Mouse (Mus musculus) liver, embryonic 12.5 days (tissue): ENCODE results near the gene Ttyh2. TPM values are rescaled to one million over a fixed set of nuclear protein-coding genes. Genes with fewer than 3 reads are reported as not detected.
"Not testable (repeated sequence)": the region's sequence is repeated elsewhere in the genome, so short reads cannot be mapped to it uniquely, and the experiment has no call there.

Experiments
- ATAC-seq: fragments of 200-750 bp; cut with Nextera tagmentation; 2 replicates; pipeline ENCODE4 v1.8.0; 2017; ENCODE audit warnings: moderate number of reproducible peaks, mild to moderate bottlenecking, moderate library complexity
- H3K27ac ChIP-seq: fragments of 300-500 bp; sonication (generic); 2 replicates; pipeline ENCODE4 v1.5.1; 2016; ENCODE audit warnings: mild to moderate bottlenecking
- H3K27me3 ChIP-seq: fragments of 300-500 bp; sonication (generic); replicated peaks from 2 replicates; pipeline ENCODE4 v1.6.1; 2016; ENCODE audit warnings: mild to moderate bottlenecking, moderate library complexity
- H3K36me3 ChIP-seq: fragments of 300-500 bp; sonication (generic); 2 replicates; pipeline ENCODE4 v1.6.1; 2016; ENCODE audit warnings: mild to moderate bottlenecking, moderate library complexity
- H3K4me1 ChIP-seq: fragments of 300-500 bp; sonication (generic); 2 replicates; pipeline ENCODE4 v1.6.1; 2016
- H3K4me2 ChIP-seq: fragments of 300-500 bp; sonication (generic); 2 replicates; pipeline ENCODE4 v1.6.1; 2016; ENCODE audit warnings: mild to moderate bottlenecking, moderate library complexity
- H3K4me3 ChIP-seq: fragments of 300-500 bp; sonication (generic); 2 replicates; pipeline ENCODE4 v1.5.1; 2016; ENCODE audit warnings: mild to moderate bottlenecking, moderate library complexity
- H3K9ac ChIP-seq: fragments of 300-500 bp; sonication (generic); 2 replicates; pipeline ENCODE4 v1.6.1; 2016; ENCODE audit warnings: mild to moderate bottlenecking, moderate library complexity
- H3K9me3 ChIP-seq: fragments of 300-500 bp; sonication (generic); replicated peaks from 2 replicates; pipeline ENCODE4 v1.6.1; 2016; ENCODE audit warnings: mild to moderate bottlenecking, moderate library complexity
- WGBS: fragments of 180-500 bp; shearing (Covaris S2); methylation state at CpG from one replicate; pipeline ENCODE4 v1.1.7; 2016; ENCODE audit not compliant: insufficient replicate concordance; 5-methylcytosine and 5-hydroxymethylcytosine counted together
- polyA plus RNA-seq: library from polyadenylated mRNA; unstranded; fragments of >200 nt; fragmentation: Nextera tagmentation; extraction: Ambion mirVana; gene quantifications from 2 replicates; pipeline ENCODE4 v1.2.1, GENCODE M21; 2016

Ttyh2 gene
- polyA plus RNA-seq, 1 experiment from 2014 or later = 6.1 TPM

DNA sequence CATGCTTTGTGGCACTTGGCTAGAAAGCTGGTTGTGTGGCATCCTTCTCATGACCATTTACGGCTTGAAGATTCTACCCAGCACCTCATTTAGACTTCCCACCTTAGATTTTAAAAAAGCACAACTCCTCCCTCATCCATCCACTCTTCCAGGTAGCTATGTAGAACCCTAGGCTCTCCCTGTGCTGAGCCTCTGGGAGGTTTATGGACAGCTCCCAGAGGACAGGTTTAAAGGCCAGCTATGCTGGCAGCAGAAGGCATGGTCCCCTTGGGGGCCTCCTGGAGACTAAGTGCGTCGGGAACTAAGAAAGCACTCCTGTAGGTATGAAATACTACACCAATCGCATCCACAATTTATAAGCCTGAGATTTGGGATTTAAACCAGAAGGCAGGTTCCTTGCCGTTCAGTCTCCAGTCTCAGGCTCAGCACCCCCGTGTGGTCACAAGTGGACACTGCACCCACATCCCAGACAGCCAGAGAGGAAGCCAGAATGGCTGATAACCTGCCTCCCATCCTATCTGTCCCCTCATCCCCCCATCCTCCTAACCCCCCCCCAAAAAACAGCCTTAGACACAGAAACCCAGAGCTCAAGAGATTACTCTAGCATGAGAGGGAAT lies 12.4 kb upstream of the Ttyh2 start:
- H3K9me3 ChIP-seq = no peaks in the 10 kb centered on the region
- H3K36me3 ChIP-seq = no peaks in the 10 kb centered on the region
- no peak overlapping the region for H3K4me2 ChIP-seq
- H3K9ac ChIP-seq = no peak overlapping the region
- no peak for ATAC-seq
- H3K4me3 ChIP-seq = no peak overlapping the region
- WGBS = 28% methylated on average over 6 of the region's 6 CpGs
- peaks cover 16% of the 10 kb centered on the region for H3K4me1 ChIP-seq
- H3K27ac ChIP-seq = no peak overlapping the region
- H3K27me3 ChIP-seq = peaks cover 13% of the 10 kb centered on the region; the same call in 1 of the 2 replicates

GRCm38 (mm10) chr11:114664164-114664563 lies 11.1 kb upstream of the Ttyh2 start:
- Histone ChIP-seq H3K9ac (no peak overlapping the region), H3K36me3 (no peaks in the 10 kb centered on the region), H3K27me3 (peaks cover 13% of the 10 kb centered on the region; the same call in 1 of the 2 replicates), H3K4me1 (peaks cover 19% of the 10 kb centered on the region), H3K9me3 (no peaks in the 10 kb centered on the region), H3K4me3 (no peak overlapping the region), H3K27ac (no peak overlapping the region), H3K4me2 (no peak overlapping the region)
- 64% methylated on average over 7 of the region's 7 CpGs for WGBS
- no peak for ATAC-seq

DNA sequence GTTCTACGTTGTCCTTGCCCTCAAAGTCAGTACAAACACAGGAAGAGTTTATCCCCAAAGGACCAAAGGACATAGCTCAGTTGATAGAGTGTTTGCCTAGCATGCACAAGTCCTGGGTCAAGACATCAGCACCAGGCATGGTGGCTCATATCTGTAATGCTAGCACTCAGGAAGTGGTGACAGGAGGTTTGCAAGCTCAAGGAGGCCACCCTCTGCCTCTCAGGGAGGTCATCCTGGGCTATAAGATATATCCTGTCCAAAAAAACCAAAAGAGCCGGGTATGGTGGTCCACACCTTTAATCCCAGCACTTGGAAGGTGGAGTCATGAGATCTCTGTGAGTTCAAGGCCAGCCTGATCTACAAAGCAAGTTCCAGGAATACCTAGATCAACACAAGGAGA lies 9.8 kb upstream of the Ttyh2 start:
- no peak overlapping the region for H3K27ac ChIP-seq
- no peak overlapping the region for H3K9ac ChIP-seq
- 19% methylated on average over 2 of the region's 2 CpGs for WGBS
- peaks cover 10% of the 10 kb centered on the region for H3K36me3 ChIP-seq
- H3K4me1 ChIP-seq = peaks cover 31% of the 10 kb centered on the region
- H3K4me3 ChIP-seq = no peak overlapping the region
- H3K9me3 ChIP-seq = no peaks in the 10 kb centered on the region
- no peak overlapping the region for H3K4me2 ChIP-seq
- peaks cover 13% of the 10 kb centered on the region; the same call in 1 of the 2 replicates for H3K27me3 ChIP-seq
- ATAC-seq = no peak

GRCm38 (mm10) chr11:114666786-114667185 lies 8.4 kb upstream of the Ttyh2 start:
- H3K4me3 ChIP-seq = no peak overlapping the region
- H3K4me2 ChIP-seq = no peak overlapping the region
- no peak overlapping the region; the same call in 1 of the 2 replicates for H3K9ac ChIP-seq
- no peaks in the 10 kb centered on the region for H3K9me3 ChIP-seq
- no peak overlapping the region for H3K27ac ChIP-seq
- peaks cover 23% of the 10 kb centered on the region for H3K36me3 ChIP-seq
- H3K4me1 ChIP-seq = peaks cover 45% of the 10 kb centered on the region
- H3K27me3 ChIP-seq = peaks cover 13% of the 10 kb centered on the region; the same call in 1 of the 2 replicates
- WGBS = 24% methylated on average over 13 of the region's 13 CpGs
- ATAC-seq = no peak

DNA sequence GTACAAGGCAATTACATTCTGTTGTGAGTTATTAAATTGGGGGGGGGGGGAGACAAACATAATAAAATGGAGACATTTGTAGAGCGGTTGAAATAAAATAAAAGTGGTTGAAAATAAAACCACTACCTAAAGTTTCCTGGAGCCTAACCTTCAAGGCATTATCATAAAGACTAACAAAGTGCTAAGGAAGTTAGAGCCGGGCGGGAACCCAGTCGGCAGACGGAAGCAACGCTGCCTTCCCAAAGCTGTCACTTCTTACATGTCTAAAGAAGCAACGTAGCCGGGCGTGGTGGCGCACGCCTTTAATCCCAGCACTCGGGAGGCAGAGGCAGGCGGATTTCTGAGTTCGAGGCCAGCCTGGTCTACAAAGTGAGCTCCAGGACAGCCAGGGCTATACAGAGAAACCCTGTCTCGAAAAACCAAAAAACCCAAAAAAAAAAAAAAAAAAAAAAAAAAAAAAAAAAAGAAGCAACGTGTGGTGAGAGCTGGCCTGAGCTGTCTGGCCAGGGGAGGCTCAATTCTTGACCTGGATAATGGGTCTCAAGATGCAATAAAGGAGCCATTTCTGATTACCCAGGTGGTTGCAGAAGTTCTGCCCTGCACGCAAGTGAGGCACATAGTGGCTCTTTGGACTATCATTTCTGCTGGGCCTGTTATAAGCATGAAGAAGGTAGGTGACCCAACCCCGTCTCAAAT lies 7.8 kb upstream of the Ttyh2 start:
- Histone ChIP-seq H3K4me1 (peaks cover 47% of the 10 kb centered on the region), H3K36me3 (peaks cover 29% of the 10 kb centered on the region), H3K4me2 (peak overlapping the region; percentile 45), H3K9me3 (no peaks in the 10 kb centered on the region), H3K9ac (no peak overlapping the region), H3K27ac (no peak overlapping the region), H3K4me3 (no peak overlapping the region), H3K27me3 (peaks cover 13% of the 10 kb centered on the region; the same call in 1 of the 2 replicates)
- 23% methylated on average over 17 of the region's 18 CpGs for WGBS
- no peak for ATAC-seq

DNA sequence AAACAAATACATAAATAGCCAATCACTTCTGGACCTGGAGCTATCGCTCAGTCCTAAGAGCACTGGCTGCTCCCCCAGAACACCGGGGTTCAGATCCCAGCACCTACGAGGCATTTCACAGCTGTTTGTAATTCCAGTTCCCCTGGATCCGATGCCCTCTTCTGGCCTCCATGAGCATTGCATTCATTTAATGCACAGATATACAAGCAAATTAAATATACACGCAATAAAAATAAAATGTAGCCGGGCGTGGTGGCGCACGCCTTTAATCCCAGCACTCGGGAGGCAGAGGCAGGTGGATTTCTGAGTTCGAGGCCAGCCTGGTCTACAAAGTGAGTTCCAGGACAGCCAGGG lies 7.3 kb upstream of the Ttyh2 start:
- Histone ChIP-seq H3K36me3 (peaks cover 34% of the 10 kb centered on the region), H3K4me2 (peak overlapping the region; percentile 45), H3K4me1 (peaks cover 52% of the 10 kb centered on the region), H3K27me3 (peaks cover 13% of the 10 kb centered on the region; the same call in 1 of the 2 replicates)
- not testable (repeated sequence) for H3K27ac ChIP-seq, H3K9me3 ChIP-seq, H3K9ac ChIP-seq, ATAC-seq, H3K4me3 ChIP-seq
- WGBS = 11% methylated on average over 11 of the region's 11 CpGs

DNA sequence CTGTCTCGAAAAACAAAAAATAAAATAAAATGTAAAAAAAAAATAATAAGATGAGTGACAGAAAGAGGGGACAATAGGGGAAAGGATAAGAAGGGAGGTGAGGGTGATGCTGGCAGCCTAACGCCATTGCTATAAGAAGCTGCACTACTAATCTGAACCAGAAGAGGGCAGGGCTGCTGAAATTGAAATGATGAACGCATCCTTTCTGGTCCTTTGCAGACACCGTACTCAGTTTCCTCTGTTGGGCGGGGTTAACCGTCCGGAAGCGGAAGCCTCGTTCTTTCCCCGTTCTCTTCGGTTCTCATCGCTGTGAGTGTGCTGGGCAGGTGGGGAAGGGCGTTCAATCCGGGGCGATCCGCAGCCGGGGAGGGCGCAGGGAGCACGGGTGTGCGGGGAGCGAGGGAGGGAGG lies 6.9 kb upstream of the Ttyh2 start, which contains the start of gene Rpl38:
Gene Rpl38, plus strand, starts transcription at position 224 of the 410 bp plus-strand sequence.
- 1% methylated on average over 21 of the region's 21 CpGs for WGBS
- Histone ChIP-seq H3K27ac (peak within 1 kb of the TSS; percentile 84), H3K27me3 (peaks cover 13% of the 10 kb centered on the region; the same call in 1 of the 2 replicates), H3K9ac (peak within 1 kb of the TSS; percentile 89), H3K9me3 (no peaks in the 10 kb centered on the region), H3K4me3 (peak within 1 kb of the TSS; percentile 85), H3K4me2 (peak within 1 kb of the TSS; percentile 75), H3K4me1 (peaks cover 56% of the 10 kb centered on the region), H3K36me3 (peaks cover 38% of the 10 kb centered on the region)
- peak; percentile 81 for ATAC-seq

- H3K27me3 ChIP-seq = peaks cover 13% of the 10 kb centered on the region; the same call in 1 of the 2 replicates
- H3K36me3 ChIP-seq = peaks cover 45% of the 10 kb centered on the region
- no peaks in the 10 kb centered on the region for H3K9me3 ChIP-seq
- peak overlapping the region; percentile 89 for H3K9ac ChIP-seq
- peak overlapping the region; percentile 84 for H3K27ac ChIP-seq
- H3K4me2 ChIP-seq = peak overlapping the region; percentile 75
- H3K4me3 ChIP-seq = peak overlapping the region; percentile 85
- peaks cover 59% of the 10 kb centered on the region for H3K4me1 ChIP-seq
- ATAC-seq = peak; percentile 58
- WGBS = under 1% methylated on average over 60 of the region's 60 CpGs
These were observed 6.2 kb upstream of the Ttyh2 start for GRCm38 (mm10) chr11:114668741-114669623.

DNA sequence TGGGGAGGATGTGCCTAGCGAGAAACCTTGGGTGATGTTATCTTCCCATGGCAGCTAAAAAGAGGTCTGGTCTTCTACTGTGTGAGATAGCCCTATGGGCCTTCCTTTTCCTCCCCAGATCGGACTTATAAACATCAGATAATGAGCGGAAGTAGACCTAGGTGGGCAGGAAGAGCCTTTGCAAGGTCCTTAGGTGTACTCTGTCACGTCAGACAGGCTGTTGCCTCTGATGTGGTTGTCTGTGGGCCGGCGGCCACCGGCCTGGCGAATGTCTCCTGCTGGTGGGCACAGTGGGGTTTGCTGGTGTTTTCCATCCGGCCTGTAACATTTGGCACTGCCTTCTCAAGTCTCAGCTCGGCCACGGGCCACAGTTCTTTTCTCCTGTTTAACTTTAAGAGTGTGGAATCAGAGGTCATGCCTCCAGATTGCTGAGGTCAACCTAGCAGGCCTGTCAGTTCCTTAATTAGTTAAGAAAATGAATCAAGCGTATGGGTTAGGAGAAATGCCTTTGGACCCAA lies 5.5 kb upstream of the Ttyh2 start:
- H3K4me3 ChIP-seq = peak overlapping the region; percentile 85
- H3K9ac ChIP-seq = peak overlapping the region; percentile 89
- H3K27ac ChIP-seq = peak overlapping the region; percentile 84
- 9% methylated on average over 12 of the region's 12 CpGs for WGBS
- peaks cover 13% of the 10 kb centered on the region; the same call in 1 of the 2 replicates for H3K27me3 ChIP-seq
- no peaks in the 10 kb centered on the region for H3K9me3 ChIP-seq
- peak overlapping the region; percentile 75 for H3K4me2 ChIP-seq
- peaks cover 61% of the 10 kb centered on the region for H3K4me1 ChIP-seq
- H3K36me3 ChIP-seq = peaks cover 46% of the 10 kb centered on the region
- peak; percentile 16; the same call in 1 of the 2 replicates for ATAC-seq

DNA sequence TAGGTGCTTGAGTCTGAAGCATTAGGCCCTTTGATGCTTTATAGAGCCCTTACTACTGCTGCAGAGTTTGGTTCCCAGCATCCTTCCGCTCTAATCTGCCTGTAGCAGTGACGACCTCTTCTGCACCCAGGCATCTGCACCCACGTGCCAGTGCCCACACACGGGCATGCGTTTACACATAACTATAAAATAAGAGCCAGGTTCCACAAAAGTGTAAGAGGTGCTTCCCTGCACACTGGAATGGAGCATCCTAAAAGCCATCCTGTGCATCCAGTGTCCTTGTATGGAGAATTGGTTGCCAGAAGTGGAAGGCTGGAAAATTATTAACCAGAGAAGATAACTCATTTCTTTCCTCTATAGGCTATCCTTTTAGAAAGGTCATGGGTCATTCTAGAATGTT lies 4.1 kb upstream of the Ttyh2 start:
- peak overlapping the region; percentile 84; the same call in 1 of the 2 replicates for H3K27ac ChIP-seq
- WGBS = 84% methylated on average over 5 of the region's 5 CpGs
- peaks cover 46% of the 10 kb centered on the region for H3K36me3 ChIP-seq
- peak overlapping the region; percentile 89; the same call in 1 of the 2 replicates for H3K9ac ChIP-seq
- no peak for ATAC-seq
- H3K27me3 ChIP-seq = peaks cover 15% of the 10 kb centered on the region
- peak overlapping the region; percentile 85; the same call in 1 of the 2 replicates for H3K4me3 ChIP-seq
- H3K4me1 ChIP-seq = peaks cover 69% of the 10 kb centered on the region
- no peaks in the 10 kb centered on the region for H3K9me3 ChIP-seq
- peak overlapping the region; percentile 75 for H3K4me2 ChIP-seq
